Mouse (Mus musculus) MEL (cell line): ENCODE data around the gene Scel.

Source experiments
- CHD1 ChIP-seq: IDR thresholded peaks from 2 replicates; pipeline ENCODE4 v1.6.1; 2012; ENCODE audit warnings: low read depth, mild to moderate bottlenecking, inconsistent platforms, low read length, improper control_type of control experiment
- CTCF ChIP-seq, 3 experiments: IDR thresholded peaks in 2 of 3; conservative IDR thresholded peaks in 1 of 3; 2 replicates each; pipeline ENCODE4 v1.5.1; 2011 to 2012; ENCODE audit warnings: low read length in 3 of 3, low read depth in 2 of 3, mild to moderate bottlenecking in 2 of 3, improper control_type of control experiment in 1 of 3, inconsistent platforms in 1 of 3, mixed read lengths in 1 of 3, moderate library complexity in 1 of 3; ENCODE audit not compliant: control insufficient read depth in 1 of 3, insufficient read depth in 1 of 3, poor library complexity in 1 of 3, severe bottlenecking in 1 of 3
- ELF1 ChIP-seq: IDR thresholded peaks from 2 replicates; pipeline ENCODE4 v1.6.1; 2014; ENCODE audit warnings: low read depth, mild to moderate bottlenecking, inconsistent platforms, low read length, improper control_type of control experiment, moderate library complexity
- GATA1 ChIP-seq: IDR thresholded peaks from 2 replicates; pipeline ENCODE4 v1.6.1; 2011; ENCODE audit warnings: low read depth, low read length, improper control_type of control experiment
- HCFC1 ChIP-seq: IDR thresholded peaks from 2 replicates; pipeline ENCODE4 v1.6.1; 2012; ENCODE audit warnings: low read depth, mild to moderate bottlenecking, inconsistent platforms, low read length, improper control_type of control experiment, moderate library complexity
- MAFK ChIP-seq: IDR thresholded peaks from 2 replicates; pipeline ENCODE4 v1.6.1; 2011; ENCODE audit warnings: low read depth, mild to moderate bottlenecking, low read length, improper control_type of control experiment, borderline replicate concordance
- MAX ChIP-seq: IDR thresholded peaks from 2 replicates; pipeline ENCODE4 v1.6.1; 2011; ENCODE audit warnings: low read length, improper control_type of control experiment
- POLR2A ChIP-seq, 2 experiments: IDR thresholded peaks; 2 replicates each; pipeline ENCODE4 v1.6.1; 2011 to 2012; ENCODE audit warnings: low read length in 2 of 2, mild to moderate bottlenecking in 2 of 2, control low read depth in 1 of 2, improper control_type of control experiment in 1 of 2, low read depth in 1 of 2, moderate library complexity in 1 of 2; ENCODE audit not compliant: control insufficient read depth in 1 of 2, insufficient read depth in 1 of 2, poor library complexity in 1 of 2
- POLR2AphosphoS2 ChIP-seq: IDR thresholded peaks from 2 replicates; pipeline ENCODE4 v1.6.1; 2011; ENCODE audit warnings: low read length, improper control_type of control experiment
- RAD21 ChIP-seq: IDR thresholded peaks from 2 replicates; pipeline ENCODE4 v1.6.1; 2011; ENCODE audit warnings: mild to moderate bottlenecking, low read depth, low read length, improper control_type of control experiment
- SMC3 ChIP-seq: IDR thresholded peaks from 2 replicates; pipeline ENCODE4 v1.6.1; 2011; ENCODE audit warnings: low read depth, low read length, improper control_type of control experiment
- ZMIZ1 ChIP-seq: IDR thresholded peaks from 2 replicates; pipeline ENCODE4 v1.6.1; 2012; ENCODE audit warnings: low read depth, mild to moderate bottlenecking, inconsistent platforms, low read length, improper control_type of control experiment, moderate library complexity
- ZNF384 ChIP-seq: IDR thresholded peaks from 2 replicates; pipeline ENCODE4 v1.6.1; 2012; ENCODE audit warnings: low read depth, mild to moderate bottlenecking, inconsistent platforms, low read length, improper control_type of control experiment

DNA sequence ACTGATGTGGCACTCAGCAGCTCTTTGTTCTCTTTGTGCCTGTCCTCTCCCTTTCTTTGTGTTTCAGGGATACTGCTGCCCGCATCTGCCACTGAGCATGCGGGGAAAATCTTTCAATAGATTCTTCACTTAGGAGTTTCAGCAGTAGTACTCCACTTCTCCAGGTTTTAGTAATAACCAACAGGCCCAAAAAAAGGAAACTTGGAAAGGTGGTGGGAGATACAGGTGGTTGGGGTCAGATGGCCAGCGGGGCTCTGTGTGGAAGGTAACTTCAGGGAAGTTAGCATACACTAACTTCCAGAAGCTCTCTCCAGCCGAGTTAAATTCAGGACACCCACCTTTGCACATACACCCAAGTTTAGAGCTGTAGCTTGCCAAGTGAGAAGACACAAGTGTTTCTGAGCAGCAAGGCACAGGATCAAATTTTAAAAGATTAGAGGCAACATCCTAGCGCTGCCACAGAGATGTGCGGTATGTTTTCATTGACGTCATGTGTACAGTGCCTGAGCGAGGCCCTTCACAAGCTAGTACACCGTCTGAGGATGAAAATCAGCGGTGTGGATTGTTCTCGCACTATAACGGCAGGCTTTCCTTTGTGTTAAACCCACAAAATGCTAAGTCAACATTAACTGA, 135.6 kb downstream of the Scel start:
- TF ChIP-seq ZMIZ1 (no peak), POLR2A (IDR thresholded peaks at IDR 0.05; ENCODE audit: control insufficient read depth in 1 of 2, insufficient read depth in 1 of 2, low read depth in 1 of 2, low read length in 2 of 2, poor library complexity in 1 of 2) (no peak), CTCF (IDR thresholded peaks at IDR 0.05 in 2 of 3, conservative IDR thresholded peaks at IDR 0.05 in 1 of 3; ENCODE audit: control insufficient read depth in 1 of 3, insufficient read depth in 1 of 3, low read depth in 2 of 3, low read length in 3 of 3, poor library complexity in 1 of 3, severe bottlenecking in 1 of 3) (no peak), ZNF384 (no peak), GATA1 (no peak), SMC3 (no peak), ELF1 (no peak), MAFK (no peak), POLR2AphosphoS2 (no peak), CHD1 (no peak), MAX (no peak), RAD21 (no peak), HCFC1 (no peak)
